Mouse (Mus musculus) heart, adult 2 months (tissue): ENCODE measurements around the gene Nlk. TPM values are rescaled to one million over a fixed set of nuclear protein-coding genes. Genes with fewer than 3 reads are reported as not detected.
"Not testable (repeated sequence)": the region's sequence is repeated elsewhere in the genome, so short reads cannot be mapped to it uniquely, and the experiment has no call there.

Experiments used
- DNase-seq, 2 experiments: peaks; one replicate each; pipeline ENCODE4 v3.0.0; 2021
- H3K27ac ChIP-seq: fragments of 200-600 bp; 2 replicates; pipeline ENCODE4 v1.8.1; 2022
- H3K27me3 ChIP-seq: fragments of 200-500 bp; 2 replicates; pipeline ENCODE4 v1.6.1; 2012; ENCODE audit warnings: mild to moderate bottlenecking, low read length, inconsistent platforms, mixed read lengths; ENCODE audit not compliant: control insufficient read depth, insufficient read depth
- H3K36me3 ChIP-seq: fragments of 200-500 bp; 2 replicates; pipeline ENCODE4 v1.6.1; 2012; ENCODE audit warnings: low read length, inconsistent platforms; ENCODE audit not compliant: control insufficient read depth, insufficient read depth
- H3K4me1 ChIP-seq: fragments of 200-500 bp; 2 replicates; pipeline ENCODE4 v1.6.1; 2011; ENCODE audit warnings: low read length; ENCODE audit not compliant: control insufficient read depth, insufficient read depth
- H3K4me3 ChIP-seq: fragments of 200-600 bp; 2 replicates; pipeline ENCODE4 v1.8.1; 2022
- H3K79me2 ChIP-seq: fragments of 200-500 bp; replicated peaks from 2 replicates; pipeline ENCODE4 v1.6.1; 2012; ENCODE audit warnings: mild to moderate bottlenecking, inconsistent platforms, low read length, moderate library complexity, mixed read lengths; ENCODE audit not compliant: control insufficient read depth, insufficient read depth
- H3K9ac ChIP-seq: fragments of 200-500 bp; 2 replicates; pipeline ENCODE4 v1.6.1; 2012; ENCODE audit warnings: low read depth, mild to moderate bottlenecking, control low read depth, inconsistent platforms, low read length, mixed read lengths
- CTCF ChIP-seq: fragments of 200-600 bp; IDR thresholded peaks from 2 replicates; pipeline ENCODE4 v1.8.1; 2022; ENCODE audit warnings: antibody characterized with exemption, mild to moderate bottlenecking, moderate library complexity
- EP300 ChIP-seq: fragments of 200-500 bp; IDR thresholded peaks from 2 replicates; pipeline ENCODE4 v1.6.1; 2011; ENCODE audit warnings: low read depth, low read length, control low read depth; ENCODE audit not compliant: insufficient read depth
- POLR2A ChIP-seq: fragments of 200-500 bp; IDR thresholded peaks from 2 replicates; pipeline ENCODE4 v1.6.1; 2011; ENCODE audit warnings: mild to moderate bottlenecking, low read depth, low read length, control low read depth; ENCODE audit not compliant: insufficient read depth
- WGBS: fragments of 180-500 bp; shearing (Covaris S2); methylation state at CpG from one replicate; pipeline ENCODE4 v1.1.7; 2018; 5-methylcytosine and 5-hydroxymethylcytosine counted together
- intact Hi-C: fragments of 180-260 bp; cut with DNase I; formaldehyde crosslinking; loops from one replicate; pipeline ENCODE4 v1.15.1; 2025
- polyA plus RNA-seq: library from polyadenylated mRNA; depleted of rRNA; stranded (reverse); fragments of >200 nt; gene quantifications from 2 replicates; pipeline ENCODE4 v1.2.3, GENCODE M21; 2012
- total RNA-seq, 2 experiments: library from RNA; stranded (reverse); gene quantifications; 2 replicates each; pipeline ENCODE4 v1.2.3; 2021

Nlk gene
- total and polyA plus RNA-seq, 3 experiments, result 10.7 to 14.9 (median 13.0) TPM

DNA sequence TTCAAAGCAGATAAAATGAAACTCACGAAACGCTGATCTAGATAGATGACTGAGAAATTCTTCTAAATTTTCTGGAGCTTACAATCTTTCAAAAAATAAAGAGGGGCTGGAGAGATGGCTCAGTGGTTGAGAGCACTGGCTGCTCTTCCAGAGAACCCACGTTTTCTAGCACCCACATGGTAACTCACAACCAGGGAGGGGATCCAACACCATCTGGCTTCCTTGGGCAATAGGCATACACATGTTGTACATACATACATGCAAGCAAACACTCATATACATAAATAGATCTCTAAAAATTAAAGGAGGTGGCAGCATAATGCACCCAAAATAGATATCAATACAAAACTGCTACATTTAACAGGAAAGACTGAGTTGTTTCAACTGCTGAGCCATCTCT, 16.1 kb downstream of the Nlk start:
- no peak for DNase-seq
- H3K4me3 ChIP-seq, result no peak overlapping the region
- 78% methylated on average over 3 of the region's 3 CpGs for WGBS
- H3K36me3 ChIP-seq, result peaks cover 2% of the 10 kb centered on the region; the same call in 1 of the 2 replicates
- no peaks in the 10 kb centered on the region for H3K27me3 ChIP-seq
- H3K79me2 ChIP-seq, result peaks cover 3% of the 10 kb centered on the region; the same call in 1 of the 2 replicates
- H3K9ac ChIP-seq, result no peak overlapping the region
- no peak overlapping the region for H3K27ac ChIP-seq
- TF ChIP-seq EP300, result no peak
- no peak for TF ChIP-seq POLR2A
- TF ChIP-seq CTCF, result no peak
- H3K4me1 ChIP-seq, result no peaks in the 10 kb centered on the region
- intact Hi-C loops, result no loop called here

DNA sequence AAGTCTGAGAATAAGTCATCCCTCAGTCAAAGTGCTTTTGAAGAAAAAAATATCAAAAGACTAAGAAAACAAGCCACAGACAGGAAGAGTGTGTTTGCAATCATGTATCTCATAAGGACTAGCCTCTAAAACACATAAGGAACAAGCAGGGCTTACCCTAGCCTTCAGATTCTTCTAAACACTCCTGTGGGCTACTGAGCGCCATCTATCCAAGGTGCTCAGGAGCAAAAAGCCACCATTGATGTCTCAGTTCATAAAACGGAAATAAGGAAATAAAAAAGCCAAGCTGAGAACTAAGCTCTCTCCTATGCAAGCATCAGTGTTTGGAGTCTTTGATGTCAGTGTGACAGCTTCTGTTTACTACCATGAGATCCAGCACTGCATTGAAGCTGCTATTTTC, 18.4 kb downstream of the Nlk start:
- Histone ChIP-seq H3K4me1 (no peaks in the 10 kb centered on the region), H3K9ac (no peak overlapping the region), H3K4me3 (no peak overlapping the region), H3K79me2 (peaks cover 3% of the 10 kb centered on the region; the same call in 1 of the 2 replicates), H3K36me3 (no peaks in the 10 kb centered on the region), H3K27ac (no peak overlapping the region), H3K27me3 (no peaks in the 10 kb centered on the region)
- DNase-seq, result no peak
- intact Hi-C loops, result no loop called here
- 73% methylated on average over 2 of the region's 2 CpGs for WGBS
- no peak for TF ChIP-seq POLR2A
- TF ChIP-seq CTCF, result no peak
- no peak for TF ChIP-seq EP300

DNA sequence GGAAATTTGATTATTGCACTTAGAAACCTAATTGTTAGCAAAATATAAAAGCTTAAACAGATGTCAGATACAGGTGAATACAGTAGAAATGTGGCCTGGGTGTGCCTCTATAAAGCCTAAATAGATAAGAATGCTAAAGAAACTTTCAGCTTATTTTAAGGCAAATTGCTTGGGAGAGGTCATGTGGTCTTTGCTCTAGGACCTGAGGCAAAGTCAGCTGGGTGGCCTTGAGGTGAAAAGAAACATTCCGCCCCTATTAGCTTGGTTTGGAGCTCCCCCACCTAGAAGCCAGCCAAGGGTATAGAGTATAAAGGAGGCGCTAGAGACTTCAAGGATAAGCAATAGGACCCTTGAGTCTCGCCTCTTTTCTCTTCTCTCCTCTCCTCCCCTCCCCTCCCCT, 28.5 kb downstream of the Nlk start:
- no peaks in the 10 kb centered on the region for H3K79me2 ChIP-seq
- H3K36me3 ChIP-seq, result peaks cover 4% of the 10 kb centered on the region
- H3K27me3 ChIP-seq, result no peaks in the 10 kb centered on the region
- no peak overlapping the region for H3K4me3 ChIP-seq
- intact Hi-C loops, result no loop called here
- TF ChIP-seq POLR2A (no peak), CTCF (no peak), EP300 (no peak)
- no peaks in the 10 kb centered on the region; the same call in none of the 2 replicates for H3K4me1 ChIP-seq
- no peak overlapping the region for H3K27ac ChIP-seq
- no peak overlapping the region for H3K9ac ChIP-seq
- DNase-seq, result no peak
- WGBS, result 77% methylated on average over 3 of the region's 3 CpGs

DNA sequence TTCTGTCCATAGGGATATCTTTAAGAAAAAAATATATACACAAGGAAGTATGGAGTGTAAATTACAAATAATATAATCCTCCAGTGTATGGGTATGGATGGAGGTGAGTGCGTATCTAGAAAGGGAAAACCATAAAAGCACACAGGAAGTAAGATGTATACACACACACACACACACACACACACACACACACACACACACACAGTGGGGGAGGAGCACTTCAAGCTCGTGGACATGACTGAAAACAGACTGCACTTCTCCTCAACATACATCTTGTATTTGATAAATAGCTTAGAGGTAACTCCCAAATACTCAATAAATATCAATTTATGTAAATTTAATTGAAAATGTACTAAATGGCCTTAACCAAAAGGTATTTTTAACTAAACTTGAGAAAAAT, 32.3 kb downstream of the Nlk start:
- intact Hi-C loops, result no loop called here
- Histone ChIP-seq H3K27ac (no peak overlapping the region), H3K9ac (no peak overlapping the region), H3K79me2 (no peaks in the 10 kb centered on the region), H3K4me3 (no peak overlapping the region), H3K36me3 (peaks cover 3% of the 10 kb centered on the region), H3K27me3 (no peaks in the 10 kb centered on the region), H3K4me1 (peaks cover 1% of the 10 kb centered on the region)
- no peak for DNase-seq
- WGBS, result 72% methylated on average over 2 of the region's 2 CpGs
- TF ChIP-seq CTCF (no peak), EP300 (no peak), POLR2A (no peak)

DNA sequence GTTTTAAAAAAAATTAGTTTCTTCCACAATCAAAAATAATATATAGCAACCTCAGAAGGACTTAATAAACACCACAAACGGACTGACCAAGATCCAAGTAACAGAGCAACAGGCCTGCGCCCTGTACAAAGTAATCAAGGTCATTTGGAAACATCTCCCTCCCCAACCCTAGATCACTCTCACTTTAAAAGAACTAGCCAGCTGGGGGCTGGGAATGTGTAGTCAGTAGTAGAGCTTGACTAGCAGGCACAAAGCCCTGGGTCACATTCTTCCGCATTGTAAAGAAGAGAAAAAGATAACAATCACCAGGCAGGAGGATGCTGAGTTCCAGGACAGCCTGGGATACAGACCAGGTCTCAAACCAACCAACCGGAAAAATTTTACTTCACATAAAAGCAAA, 33.3 kb downstream of the Nlk start:
- intact Hi-C loops, result no loop called here
- no peak for DNase-seq
- 51% methylated on average over 4 of the region's 4 CpGs for WGBS
- Histone ChIP-seq H3K27ac (no peak overlapping the region), H3K79me2 (no peaks in the 10 kb centered on the region), H3K4me1 (peaks cover 1% of the 10 kb centered on the region), H3K27me3 (no peaks in the 10 kb centered on the region), H3K36me3 (peaks cover 3% of the 10 kb centered on the region), H3K9ac (no peak overlapping the region), H3K4me3 (no peak overlapping the region)
- TF ChIP-seq POLR2A, result no peak
- no peak for TF ChIP-seq EP300
- no peak for TF ChIP-seq CTCF

DNA sequence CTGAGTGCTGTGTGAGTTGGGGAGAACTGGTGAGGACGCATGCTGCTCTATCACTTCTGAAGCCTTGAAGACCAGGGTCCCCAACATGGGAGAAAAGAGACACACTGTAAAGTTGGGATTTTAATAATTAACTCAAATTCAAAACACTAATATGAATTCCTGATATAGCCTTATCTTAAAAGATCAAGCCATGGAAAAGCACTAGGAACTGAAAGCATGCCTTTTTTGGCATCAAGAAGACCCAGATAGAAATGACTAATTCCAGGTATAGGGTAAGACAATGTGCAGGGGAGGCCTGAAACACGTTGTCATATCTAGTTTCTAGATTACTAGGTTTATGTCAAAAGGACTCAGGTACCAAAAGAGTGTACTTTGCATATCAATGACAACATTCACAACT, 48.0 kb downstream of the Nlk start:
- no peaks in the 10 kb centered on the region for H3K4me1 ChIP-seq
- H3K27ac ChIP-seq, result no peak overlapping the region
- H3K36me3 ChIP-seq, result no peaks in the 10 kb centered on the region; the same call in 1 of the 2 replicates
- WGBS, result 85% methylated on average over 2 of the region's 2 CpGs
- intact Hi-C loops, result no loop called here
- no peak for DNase-seq
- no peak overlapping the region for H3K9ac ChIP-seq
- H3K79me2 ChIP-seq, result no peaks in the 10 kb centered on the region; the same call in 1 of the 2 replicates
- no peak overlapping the region for H3K4me3 ChIP-seq
- H3K27me3 ChIP-seq, result no peaks in the 10 kb centered on the region
- no peak for TF ChIP-seq EP300
- no peak for TF ChIP-seq CTCF
- TF ChIP-seq POLR2A, result no peak

DNA sequence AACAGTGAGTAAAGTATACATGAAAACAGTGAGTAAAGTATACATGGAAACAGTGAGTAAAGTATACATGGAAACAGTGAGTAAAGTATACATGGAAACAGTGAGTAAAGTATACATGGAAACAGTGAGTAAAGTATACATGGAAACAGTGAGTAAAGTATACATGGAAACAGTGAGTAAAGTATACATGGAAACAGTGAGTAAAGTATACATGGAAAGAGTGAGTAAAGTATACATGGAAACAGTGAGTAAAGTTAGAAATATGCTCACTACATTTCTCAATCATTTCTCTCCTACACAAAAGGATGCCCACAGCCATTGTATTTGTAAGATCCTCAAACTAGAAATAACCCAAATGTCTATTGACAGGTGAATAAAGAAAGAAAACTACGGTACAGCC, 48.8 kb downstream of the Nlk start:
- H3K27ac ChIP-seq, H3K4me1 ChIP-seq, H3K27me3 ChIP-seq, H3K4me3 ChIP-seq, H3K36me3 ChIP-seq, DNase-seq, intact Hi-C loops, H3K79me2 ChIP-seq, H3K9ac ChIP-seq: not testable (repeated sequence)
- WGBS, result 97% methylated on average over 1 of the region's 1 CpGs
